Mouse (Mus musculus): ENCODE results near the gene Gm20909.
"Not testable (repeated sequence)": the region's sequence is repeated elsewhere in the genome, so short reads cannot be mapped to it uniquely, and the experiment has no call there.

DNA sequence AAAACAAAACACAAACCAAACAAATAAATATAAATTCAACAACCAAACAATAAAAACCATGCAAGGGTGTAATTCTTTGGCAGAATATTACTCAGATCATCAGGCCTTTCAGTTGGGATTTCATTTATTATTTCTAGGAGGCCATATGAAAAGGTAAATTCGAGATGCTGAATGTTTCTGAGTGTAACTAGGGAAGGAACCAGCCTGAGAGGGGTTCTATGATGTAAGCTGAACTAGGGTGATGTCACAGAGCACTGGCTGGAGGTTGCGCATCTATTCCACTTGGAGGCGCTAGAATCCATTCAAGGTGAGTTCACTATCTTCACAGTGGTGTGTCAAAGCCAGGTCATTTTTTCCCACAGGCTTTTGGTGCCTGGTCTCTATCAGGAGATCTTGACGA lies at the start of gene Gm20909:
- TF ChIP-seq CTCF (IDR thresholded peaks at IDR 0.05; ENCODE audit: extremely low read depth, insufficient read depth, insufficient read length, insufficient replicate concordance); POLR2A (IDR thresholded peaks at IDR 0.05; ENCODE audit: low read depth, low read length): not testable (repeated sequence)
